Mouse (Mus musculus) kidney, embryonic 16.5 days (tissue): ENCODE data around the gene Nop9. TPM values are rescaled to one million over a fixed set of nuclear protein-coding genes. Genes with fewer than 3 reads are reported as not detected.

ENCODE experiments used
- ATAC-seq: fragments of 200-750 bp; cut with Nextera tagmentation; 2 replicates; pipeline ENCODE4 v1.8.0; 2017; ENCODE audit warnings: moderate TSS enrichment; ENCODE audit not compliant: low FRiP score, low TSS enrichment
- H3K27ac ChIP-seq: fragments of 300-500 bp; sonication (generic); 2 replicates; pipeline ENCODE4 v1.5.1; 2014; ENCODE audit warnings: low read length
- H3K27me3 ChIP-seq: fragments of 300-500 bp; sonication (generic); 2 replicates; pipeline ENCODE4 v1.6.1; 2014; ENCODE audit warnings: low read length, control low read depth, mixed read lengths; ENCODE audit not compliant: insufficient read depth
- H3K36me3 ChIP-seq: fragments of 300-500 bp; sonication (generic); 2 replicates; pipeline ENCODE4 v1.6.1; 2014; ENCODE audit warnings: low read length, control low read depth, mixed read lengths; ENCODE audit not compliant: insufficient read depth
- H3K4me1 ChIP-seq: fragments of 300-500 bp; sonication (generic); 2 replicates; pipeline ENCODE4 v1.6.1; 2014; ENCODE audit warnings: low read length, control low read depth, mixed read lengths; ENCODE audit not compliant: insufficient read depth
- H3K4me2 ChIP-seq: fragments of 300-500 bp; sonication (generic); replicated peaks from 2 replicates; pipeline ENCODE4 v1.6.1; 2014; ENCODE audit warnings: low read depth, low read length
- H3K4me3 ChIP-seq: fragments of 300-500 bp; sonication (generic); 2 replicates; pipeline ENCODE4 v1.5.1; 2014; ENCODE audit warnings: mild to moderate bottlenecking, low read length
- H3K9ac ChIP-seq: fragments of 300-500 bp; sonication (generic); replicated peaks from 2 replicates; pipeline ENCODE4 v1.6.1; 2014; ENCODE audit warnings: low read length
- H3K9me3 ChIP-seq: fragments of 300-500 bp; sonication (generic); 2 replicates; pipeline ENCODE4 v1.6.1; 2016; ENCODE audit warnings: low read length, control low read depth
- WGBS: fragments of 180-500 bp; shearing (Covaris S2); extraction: QIAGEN DNeasy Blood & Tissue Kit; methylation state at CpG from one replicate; pipeline ENCODE4 v1.1.7; 2014; 5-methylcytosine and 5-hydroxymethylcytosine counted together
- polyA plus RNA-seq: library from polyadenylated mRNA; unstranded; fragments of >200 nt; fragmentation: Nextera tagmentation; extraction: Ambion mirVana; gene quantifications from 2 replicates; pipeline ENCODE4 v1.2.1, GENCODE M21; 2015

The Nop9 gene
- 40.6 and 41.9 TPM in 2 replicates for polyA plus RNA-seq

- peak within 1 kb of the TSS; percentile 98 for H3K4me2 ChIP-seq
- peak; percentile 88 for ATAC-seq
- no peaks in the 10 kb centered on the region for H3K9me3 ChIP-seq
- WGBS = under 1% methylated on average over 48 of the region's 48 CpGs
- H3K4me3 ChIP-seq = peak within 1 kb of the TSS; percentile 90
- peak within 1 kb of the TSS; percentile 41 for H3K27ac ChIP-seq
- peaks cover 16% of the 10 kb centered on the region for H3K36me3 ChIP-seq
- peaks cover 29% of the 10 kb centered on the region for H3K4me1 ChIP-seq
- peak within 1 kb of the TSS; percentile 81 for H3K9ac ChIP-seq
- no peaks in the 10 kb centered on the region for H3K27me3 ChIP-seq
These were observed at the start of gene Nop9, which contains the start of gene Dhrs1 for GRCm38 (mm10) chr14:55745180-55745860. Gene Nop9 (plus strand): TSS chr14:55745693. Gene Dhrs1 (minus strand): TSS chr14:55745690.

DNA sequence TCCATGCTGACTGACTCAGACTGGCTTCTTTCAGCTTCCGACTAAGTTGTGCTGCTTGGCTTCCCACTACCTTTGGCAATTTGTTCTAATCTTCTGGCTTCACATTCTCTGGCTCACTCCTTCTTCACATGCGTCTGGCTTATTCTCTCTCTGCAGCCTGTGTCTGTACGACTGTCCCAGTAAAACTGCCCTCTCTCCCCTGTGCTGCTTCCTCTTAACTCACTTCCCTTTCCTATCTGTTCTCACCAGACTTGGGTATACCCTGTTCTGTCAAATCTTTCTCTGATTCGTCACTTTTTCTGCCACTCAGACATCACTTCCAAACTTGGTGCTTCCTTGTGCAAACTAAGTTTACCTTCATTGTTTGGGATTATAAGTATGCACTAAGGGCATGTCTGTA lies 48.3 kb upstream of the Nop9 start:
- H3K27ac ChIP-seq = no peak overlapping the region
- H3K36me3 ChIP-seq = no peaks in the 10 kb centered on the region
- H3K9ac ChIP-seq = no peak overlapping the region
- H3K27me3 ChIP-seq = no peaks in the 10 kb centered on the region
- H3K4me1 ChIP-seq = peaks cover 10% of the 10 kb centered on the region; the same call in 1 of the 2 replicates
- H3K9me3 ChIP-seq = no peaks in the 10 kb centered on the region
- no peak overlapping the region for H3K4me2 ChIP-seq
- ATAC-seq = no peak
- no peak overlapping the region for H3K4me3 ChIP-seq
- WGBS = 82% methylated on average over 4 of the region's 4 CpGs

GRCm38 (mm10) chr14:55701131-55701530 lies 44.4 kb upstream of the Nop9 start:
- H3K4me3 ChIP-seq = no peak overlapping the region
- 30% methylated on average over 9 of the region's 9 CpGs for WGBS
- ATAC-seq = peak; percentile 71

DNA sequence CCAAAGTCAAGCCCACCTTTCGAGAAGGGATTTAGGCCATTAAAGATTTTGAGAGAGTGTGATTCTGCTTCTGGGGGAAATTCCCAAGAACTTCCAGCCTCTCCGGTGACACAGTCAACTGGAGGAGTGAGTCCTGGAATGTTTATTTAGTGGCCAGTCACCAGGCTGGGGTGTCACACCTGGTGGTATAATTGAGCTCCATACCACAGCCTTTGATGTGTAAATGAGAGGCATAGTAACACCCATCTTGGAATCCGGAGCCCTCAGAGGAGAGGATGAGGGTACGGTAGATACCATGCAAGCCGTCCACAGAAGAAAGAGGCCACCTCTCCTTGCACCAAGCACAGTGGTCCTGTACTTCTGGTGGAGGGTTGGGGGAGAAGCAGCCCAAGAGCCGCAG lies 42.7 kb upstream of the Nop9 start:
- Histone ChIP-seq H3K27me3 (no peaks in the 10 kb centered on the region), H3K36me3 (no peaks in the 10 kb centered on the region), H3K4me2 (no peak overlapping the region), H3K4me3 (no peak overlapping the region), H3K4me1 (peaks cover 16% of the 10 kb centered on the region; the same call in 1 of the 2 replicates), H3K9ac (no peak overlapping the region), H3K9me3 (no peaks in the 10 kb centered on the region), H3K27ac (no peak overlapping the region)
- ATAC-seq = no peak
- WGBS = 36% methylated on average over 6 of the region's 6 CpGs

More at GRCm38 (mm10) chr14:55701131-55701530, 44.4 kb upstream of the Nop9 start:
- H3K4me1 ChIP-seq = peaks cover 16% of the 10 kb centered on the region; the same call in 1 of the 2 replicates
- no peaks in the 10 kb centered on the region for H3K36me3 ChIP-seq
- H3K27me3 ChIP-seq = no peaks in the 10 kb centered on the region
- no peak overlapping the region for H3K4me2 ChIP-seq
- H3K27ac ChIP-seq = no peak overlapping the region
- no peaks in the 10 kb centered on the region for H3K9me3 ChIP-seq
- H3K9ac ChIP-seq = no peak overlapping the region

GRCm38 (mm10) chr14:55706051-55706600 lies 39.4 kb upstream of the Nop9 start:
- H3K4me3 ChIP-seq = no peak overlapping the region
- no peaks in the 10 kb centered on the region for H3K27me3 ChIP-seq
- H3K9me3 ChIP-seq = no peaks in the 10 kb centered on the region
- peaks cover 6% of the 10 kb centered on the region; the same call in 1 of the 2 replicates for H3K4me1 ChIP-seq
- H3K4me2 ChIP-seq = no peak overlapping the region
- H3K36me3 ChIP-seq = no peaks in the 10 kb centered on the region
- ATAC-seq = no peak
- H3K9ac ChIP-seq = no peak overlapping the region
- H3K27ac ChIP-seq = no peak overlapping the region
- whole genome bisulfite sequencing = 90% methylated on average over 8 of the region's 8 CpGs

DNA sequence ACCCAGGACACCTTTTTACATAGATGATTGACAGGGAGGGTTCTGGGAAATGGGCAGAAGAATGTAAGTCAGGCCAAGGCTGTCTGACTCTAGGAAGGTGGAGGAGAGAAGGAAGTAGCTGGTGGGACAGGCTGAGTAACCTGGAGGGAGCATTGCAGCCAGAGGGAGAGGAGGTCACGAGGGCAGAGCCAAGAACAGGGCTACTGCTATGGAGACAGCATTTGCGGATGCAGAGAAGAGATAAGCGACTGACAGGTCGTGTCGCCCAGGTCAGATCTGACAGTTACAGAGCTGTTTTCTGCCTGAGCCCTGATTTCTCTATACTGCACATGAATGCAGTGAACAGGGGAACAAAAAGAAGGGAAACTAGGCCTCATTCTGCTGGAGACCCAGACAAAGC lies 38.1 kb upstream of the Nop9 start:
- Histone ChIP-seq H3K36me3 (no peaks in the 10 kb centered on the region), H3K9ac (no peak overlapping the region), H3K27ac (no peak overlapping the region), H3K27me3 (peaks cover 4% of the 10 kb centered on the region), H3K4me3 (no peak overlapping the region), H3K9me3 (no peaks in the 10 kb centered on the region), H3K4me2 (no peak overlapping the region), H3K4me1 (peaks cover 6% of the 10 kb centered on the region; the same call in 1 of the 2 replicates)
- 85% methylated on average over 5 of the region's 5 CpGs for WGBS
- ATAC-seq = no peak

DNA sequence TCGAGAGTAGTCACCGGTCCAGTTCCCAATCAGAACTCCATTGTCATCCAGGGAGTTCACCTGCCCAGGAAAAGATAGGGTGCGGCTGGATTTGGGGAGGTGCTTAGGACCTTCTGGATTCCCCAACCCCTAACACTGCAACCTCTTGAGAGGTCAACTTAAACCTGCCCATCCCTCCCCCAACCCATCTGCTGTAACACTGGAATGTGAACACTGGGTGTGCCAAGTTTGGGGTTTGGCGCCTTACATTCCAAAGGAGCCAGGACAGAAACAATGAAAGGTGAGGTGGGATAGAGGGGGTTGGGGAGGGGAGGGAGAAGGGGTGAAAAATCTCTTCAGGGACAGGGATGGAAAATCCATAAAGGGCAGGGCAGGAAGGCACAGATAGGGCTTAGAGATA lies 36.0 kb upstream of the Nop9 start:
- H3K27me3 ChIP-seq = peaks cover 15% of the 10 kb centered on the region

DNA sequence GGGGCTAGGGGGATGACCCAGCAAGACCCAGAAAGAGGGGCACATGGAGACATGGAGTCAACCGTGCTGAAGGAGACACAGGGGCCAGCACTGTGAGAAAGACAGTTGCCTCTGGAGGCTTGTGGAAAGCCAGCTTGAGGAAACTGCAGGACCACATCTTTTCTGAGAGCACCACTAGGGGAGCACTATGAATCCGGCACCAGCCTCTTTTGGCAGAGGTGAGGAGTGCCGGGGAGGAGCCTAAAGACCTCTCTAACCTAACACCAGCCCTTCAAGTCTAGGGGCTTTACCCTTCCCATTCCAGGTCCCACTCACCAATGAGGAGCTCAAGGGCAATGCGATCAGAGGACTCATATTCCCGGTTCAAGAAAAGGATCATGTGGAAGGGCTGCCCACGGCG lies 33.7 kb upstream of the Nop9 start:
- Histone ChIP-seq H3K27ac (no peak overlapping the region), H3K36me3 (no peaks in the 10 kb centered on the region; the same call in 1 of the 2 replicates), H3K4me2 (no peak overlapping the region), H3K9me3 (no peaks in the 10 kb centered on the region), H3K9ac (no peak overlapping the region), H3K4me3 (no peak overlapping the region), H3K4me1 (peaks cover 6% of the 10 kb centered on the region; the same call in 1 of the 2 replicates), H3K27me3 (peaks cover 15% of the 10 kb centered on the region)
- ATAC-seq = no peak
- WGBS = 80% methylated on average over 7 of the region's 7 CpGs

More for the DNA sequence above, 36.0 kb upstream of the Nop9 start:
- peaks cover 6% of the 10 kb centered on the region; the same call in 1 of the 2 replicates for H3K4me1 ChIP-seq
- no peaks in the 10 kb centered on the region for H3K9me3 ChIP-seq
- H3K9ac ChIP-seq = no peak overlapping the region
- ATAC-seq = no peak
- H3K4me3 ChIP-seq = no peak overlapping the region
- no peak overlapping the region for H3K4me2 ChIP-seq
- no peaks in the 10 kb centered on the region for H3K36me3 ChIP-seq
- H3K27ac ChIP-seq = no peak overlapping the region
- 89% methylated on average over 4 of the region's 4 CpGs for WGBS

GRCm38 (mm10) chr14:55713007-55713728 lies 32.3 kb upstream of the Nop9 start:
- H3K9ac ChIP-seq = peak overlapping the region; percentile 58; the same call in 1 of the 2 replicates
- peaks cover 2% of the 10 kb centered on the region; the same call in 1 of the 2 replicates for H3K36me3 ChIP-seq
- peak; percentile 47 for ATAC-seq
- H3K9me3 ChIP-seq = no peaks in the 10 kb centered on the region
- H3K4me2 ChIP-seq = peak overlapping the region; percentile 53
- peak overlapping the region; percentile 31 for H3K4me3 ChIP-seq
- H3K4me1 ChIP-seq = peaks cover 6% of the 10 kb centered on the region; the same call in 1 of the 2 replicates
- WGBS = 12% methylated on average over 24 of the region's 25 CpGs
- H3K27ac ChIP-seq = 0 out of 2 replicates have a peak overlapping the region, but pooled peaks have one; percentile 25
- peaks cover 15% of the 10 kb centered on the region for H3K27me3 ChIP-seq
